Mouse (Mus musculus) embryo, embryonic 11.5 days (tissue): Measurements from ENCODE around the gene Zfp367.

Experiments used
- DNase-seq: peaks from one replicate; pipeline ENCODE4 v3.0.0-alpha.2; 2012; ENCODE audit warnings: low read depth, low spot score

The Zfp367 gene

DNA sequence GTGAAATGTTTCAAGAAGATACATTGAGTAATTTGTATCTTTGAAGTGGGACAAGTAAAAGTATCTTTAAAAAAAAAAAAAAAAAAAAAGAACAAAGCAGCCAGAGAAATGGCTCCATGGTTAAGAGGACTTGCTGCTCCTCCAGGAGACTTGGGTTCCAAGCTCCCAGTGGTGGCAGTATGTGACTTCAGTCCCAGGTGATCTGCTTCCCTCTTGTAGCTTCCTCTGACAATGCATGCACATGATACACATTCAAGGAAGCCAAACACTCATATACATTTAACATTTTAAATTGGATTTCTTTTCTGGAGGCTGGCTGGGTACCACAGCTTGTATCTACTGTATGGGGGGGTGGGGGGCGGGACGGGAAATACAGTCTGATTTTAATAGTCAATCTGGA lies 1.6 kb upstream of the Zfp367 start:
- DNase-seq: no peak

GRCm38 (mm10) chr13:64153751-64154267 lies 807 bp upstream of the Zfp367 start:
- no peak for DNase-seq

DNA sequence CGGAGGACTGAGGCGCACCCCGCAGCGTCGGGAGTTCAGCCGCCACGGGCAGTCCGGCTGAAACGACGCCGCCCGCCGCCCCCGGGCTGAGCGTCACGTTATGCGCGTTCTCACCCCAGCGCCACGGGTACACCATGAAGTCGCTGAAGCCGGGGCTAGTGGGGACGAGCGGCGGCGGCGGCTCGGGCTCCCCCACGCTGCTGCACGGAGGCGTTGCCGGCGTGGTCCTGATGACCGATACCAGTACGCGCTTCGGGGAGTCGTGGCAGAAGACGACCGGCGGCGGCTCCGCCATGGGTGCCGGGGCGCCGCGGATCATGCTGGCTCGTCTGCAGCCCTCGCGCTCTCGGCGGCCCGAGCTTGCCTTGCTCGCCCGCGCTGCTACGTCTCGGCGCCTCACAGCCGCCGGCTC lies 325 bp downstream of the Zfp367 start:
- no peak for DNase-seq

DNA sequence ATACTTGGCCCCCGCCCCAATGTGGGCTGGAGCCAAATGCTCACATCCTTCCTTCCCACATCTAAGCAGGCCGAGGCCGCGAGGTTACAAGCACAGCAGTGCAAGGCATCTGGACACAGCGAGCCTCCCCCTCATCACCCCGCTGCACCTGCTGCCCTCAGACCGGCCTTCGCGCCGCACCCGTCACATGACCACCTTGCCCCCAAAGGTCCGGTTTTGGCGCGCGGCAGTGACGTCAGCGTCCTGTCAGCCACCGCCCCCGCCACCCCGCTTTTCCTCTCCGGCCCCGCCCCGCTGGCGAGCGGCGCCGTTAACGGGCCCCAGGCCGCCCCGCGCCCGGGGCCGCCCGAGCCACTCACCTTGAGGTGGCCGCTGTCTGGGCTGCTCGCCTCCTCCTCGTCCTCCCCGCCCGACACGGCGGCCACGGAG lies 747 bp downstream of the Zfp367 start:
- no peak for DNase-seq

DNA sequence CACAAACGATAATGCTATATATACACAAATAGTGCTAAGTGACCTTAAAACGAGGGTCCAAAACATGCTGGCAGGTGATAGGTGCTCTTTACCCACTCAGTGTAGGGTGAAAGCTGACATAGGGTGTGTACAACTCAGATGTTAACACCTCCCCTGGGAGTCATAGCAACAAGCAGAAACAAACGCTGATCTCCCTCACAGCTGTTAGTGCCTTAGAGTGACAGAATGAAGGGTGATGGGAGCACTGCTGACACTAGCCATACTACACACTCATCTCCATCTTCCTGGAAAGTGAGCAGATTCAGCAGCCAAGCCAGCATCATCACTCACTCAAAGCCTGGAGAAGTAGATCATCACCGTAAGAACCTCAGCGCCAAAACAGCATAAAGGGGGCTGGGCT lies 2.9 kb downstream of the Zfp367 start:
- no peak for DNase-seq

GRCm38 (mm10) chr13:64129616-64130375 lies 23.2 kb downstream of the Zfp367 start:
- no peak for DNase-seq

DNA sequence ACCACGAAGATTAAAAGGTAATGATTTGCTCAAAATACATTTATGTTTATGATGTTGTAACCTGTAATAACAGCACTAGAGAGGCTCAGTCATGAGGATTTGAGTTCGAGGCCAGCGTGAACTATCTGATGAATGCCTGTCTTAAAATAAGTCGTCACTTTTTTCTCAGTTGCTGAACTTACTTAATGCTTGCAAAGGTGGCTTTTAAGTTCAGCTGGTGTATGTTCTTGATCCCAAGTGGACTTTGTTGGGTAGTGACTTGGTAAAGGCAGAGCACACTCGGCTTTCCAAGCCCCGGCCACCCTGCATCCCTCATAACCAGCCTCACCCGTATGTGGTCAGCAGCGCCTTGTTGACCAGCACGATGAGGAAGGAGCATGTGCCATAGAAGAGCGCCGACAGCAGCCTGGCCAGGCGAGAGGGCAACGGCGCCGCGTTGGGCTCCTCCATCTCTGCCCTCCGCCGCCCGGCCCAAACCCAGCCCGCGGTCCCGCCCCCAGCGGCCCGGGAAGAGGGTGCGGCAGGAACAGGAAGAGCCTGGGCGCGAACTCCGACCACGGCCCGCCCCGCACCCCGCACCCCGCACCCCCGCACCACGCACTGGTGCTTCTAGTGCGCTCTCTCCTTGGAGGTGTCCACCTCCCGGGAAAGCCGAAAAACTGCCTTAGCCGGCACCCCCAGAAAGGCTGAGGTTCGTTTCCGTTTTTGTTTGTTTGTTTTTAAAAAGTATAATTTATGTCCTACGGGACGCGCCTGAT lies 24.0 kb downstream of the Zfp367 start, which contains the start of gene Slc35d2:
Gene Slc35d2 (minus strand): TSS at position 511 of the 758 bp plus-strand sequence.
- DNase-seq: no peak

GRCm38 (mm10) chr13:64126316-64126715 lies 26.7 kb downstream of the Zfp367 start:
- DNase-seq: no peak

- DNase-seq: no peak
Observed at GRCm38 (mm10) chr13:64124886-64125285, 28.1 kb downstream of the Zfp367 start.

DNA sequence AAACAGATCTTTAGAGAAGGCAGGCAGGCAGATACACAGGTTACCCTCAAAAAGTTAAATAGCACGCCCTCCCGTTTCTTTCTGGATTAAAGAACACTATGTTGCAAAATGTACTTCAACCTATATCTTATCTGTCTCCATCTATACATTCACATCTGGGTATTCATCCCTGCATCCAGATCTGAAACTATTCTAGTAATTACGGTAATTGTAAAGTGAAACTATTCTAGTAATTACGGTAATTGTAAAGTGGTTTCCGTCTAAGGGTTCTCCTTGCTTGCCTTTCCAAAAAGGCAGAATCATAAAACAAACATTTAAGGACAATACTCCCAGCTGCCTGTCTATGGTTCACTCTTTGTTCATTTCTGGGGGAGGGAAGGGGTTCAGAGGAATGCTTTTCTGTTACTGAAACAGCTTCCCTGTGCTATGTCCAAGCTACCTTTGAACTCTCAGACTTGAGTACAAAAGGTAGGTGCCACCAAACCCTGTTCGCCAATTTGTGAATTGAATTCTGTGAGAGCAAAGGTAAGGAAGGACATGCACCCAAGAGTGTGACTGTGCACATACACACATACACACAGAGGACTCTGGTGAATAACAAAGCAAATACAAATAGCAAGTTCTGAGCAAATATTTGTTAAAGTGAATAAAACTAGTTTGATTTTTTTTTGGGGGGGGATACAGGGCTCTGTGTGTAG lies 29.4 kb downstream of the Zfp367 start:
- no peak for DNase-seq

GRCm38 (mm10) chr13:64120760-64121159 lies 32.2 kb downstream of the Zfp367 start:
- no peak for DNase-seq

GRCm38 (mm10) chr13:64117442-64117841 lies 35.6 kb downstream of the Zfp367 start:
- DNase-seq: no peak

- DNase-seq: no peak
Observed at GRCm38 (mm10) chr13:64110421-64110820, 42.6 kb downstream of the Zfp367 start.

DNA sequence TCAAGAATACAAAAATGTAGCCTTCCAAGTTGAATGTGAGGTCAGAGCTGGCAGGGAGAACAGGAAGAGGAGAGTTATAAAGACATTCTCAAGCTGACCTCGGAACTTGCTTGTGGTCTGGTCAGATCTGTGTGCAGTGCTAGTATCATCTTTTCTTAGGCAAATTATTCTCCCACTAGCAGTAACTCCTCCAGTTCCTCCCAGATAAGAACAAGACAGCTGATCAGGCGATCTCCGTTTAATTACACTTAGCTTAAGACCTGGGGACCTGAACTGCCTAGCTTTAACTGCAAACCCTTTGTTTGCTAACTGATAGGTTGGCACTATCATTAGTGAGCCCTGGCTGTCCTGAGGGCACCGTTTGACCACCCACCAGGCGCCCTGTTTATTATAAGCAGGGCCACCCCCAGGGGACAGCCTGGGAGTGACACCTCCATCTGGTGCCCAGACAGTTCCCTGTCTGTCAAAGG lies 44.6 kb downstream of the Zfp367 start:
- no peak for DNase-seq

GRCm38 (mm10) chr13:64107535-64107934 lies 45.5 kb downstream of the Zfp367 start:
- DNase-seq: peak; percentile 40

DNA sequence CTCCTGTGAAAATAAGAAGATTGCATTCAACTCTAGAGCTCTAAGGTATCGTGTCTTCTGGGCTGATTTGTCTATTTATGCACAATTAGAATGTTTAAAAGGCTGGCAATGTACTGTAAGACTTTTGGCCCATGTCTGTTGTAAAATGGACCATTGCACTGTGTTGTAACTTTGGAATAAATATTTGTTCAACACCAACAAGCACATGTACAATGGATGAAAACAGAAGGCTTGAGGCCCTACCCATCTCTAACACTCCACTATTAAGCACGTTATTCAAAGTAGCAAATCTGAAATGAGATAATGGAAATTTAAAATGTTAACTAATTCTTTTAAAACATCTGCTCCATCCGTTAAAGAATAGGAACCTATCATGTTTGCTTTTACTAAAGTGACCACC lies 45.9 kb downstream of the Zfp367 start:
- no peak for DNase-seq

DNA sequence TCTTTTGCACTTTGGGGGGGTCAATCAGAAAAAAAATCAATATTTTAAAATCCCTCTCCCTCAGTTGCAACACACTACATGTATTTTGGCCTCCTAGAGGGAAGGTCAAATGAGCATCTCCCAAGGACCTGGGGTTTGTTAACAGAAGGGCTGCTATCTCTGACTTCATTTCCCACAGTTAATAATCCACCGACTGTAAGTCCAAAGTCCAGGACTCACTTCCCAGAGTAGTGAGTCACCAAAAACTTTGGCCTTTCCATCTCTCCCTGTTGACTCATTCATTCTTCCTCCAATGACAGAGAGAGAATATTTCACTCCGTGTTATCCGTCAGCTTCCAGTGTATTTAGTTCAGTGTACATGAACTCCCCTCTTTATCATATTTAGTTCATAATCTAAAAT lies 47.3 kb downstream of the Zfp367 start:
- DNase-seq: no peak

GRCm38 (mm10) chr13:64100186-64100585 lies 52.8 kb downstream of the Zfp367 start:
- no peak for DNase-seq

DNA sequence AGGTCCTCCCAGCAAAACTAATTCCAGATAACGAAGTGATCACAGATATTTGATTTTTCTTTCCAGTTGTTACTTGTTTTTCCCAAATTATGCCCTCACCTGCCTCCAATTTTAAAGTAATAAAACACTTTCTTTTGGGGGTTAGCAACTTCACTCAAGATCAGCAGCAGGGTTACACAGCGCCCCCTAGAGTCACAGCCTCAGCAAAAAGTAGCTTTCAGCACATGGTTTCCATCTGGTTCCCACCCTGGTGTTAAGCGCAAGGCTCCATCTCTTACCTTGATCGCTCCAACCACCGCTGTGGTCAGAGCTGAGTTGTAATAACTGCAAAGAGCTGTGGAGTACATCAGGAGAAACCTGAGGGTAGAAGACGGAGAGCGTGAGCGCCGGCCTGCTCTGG lies 54.0 kb downstream of the Zfp367 start:
- DNase-seq: no peak

- DNase-seq: peak; percentile 63
Observed at GRCm38 (mm10) chr13:64093341-64093740, 59.7 kb downstream of the Zfp367 start.

DNA sequence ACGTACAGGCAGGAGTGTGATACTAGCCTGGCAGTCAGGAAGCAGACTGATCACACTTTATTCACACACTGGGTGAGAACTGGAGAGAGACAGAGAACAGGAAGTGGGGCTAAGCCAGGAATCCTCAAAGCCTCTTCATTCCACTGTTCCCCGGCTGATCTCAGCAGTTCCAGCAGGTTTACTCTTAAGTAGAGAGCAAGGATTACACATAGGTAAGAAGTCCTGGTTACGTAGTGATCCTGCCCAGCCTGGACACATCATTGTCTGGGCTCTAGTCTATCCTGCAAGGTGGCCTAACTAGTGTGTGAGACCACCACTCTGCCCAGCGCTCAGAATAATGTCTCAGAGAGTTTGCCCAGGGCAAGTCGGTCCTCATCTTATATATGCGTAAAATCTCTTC lies 60.2 kb downstream of the Zfp367 start:
- DNase-seq: no peak

- no peak for DNase-seq
Observed at GRCm38 (mm10) chr13:64092141-64092540, 60.9 kb downstream of the Zfp367 start.
